Mouse (Mus musculus): ENCODE measurements at regions not wholly inside any gene's neighbourhood (a gene's known extent, or its start where the extent isn't known, plus 50 kb on each side); places are given as distances from the start of the nearest gene placed in this dataset.

DNA sequence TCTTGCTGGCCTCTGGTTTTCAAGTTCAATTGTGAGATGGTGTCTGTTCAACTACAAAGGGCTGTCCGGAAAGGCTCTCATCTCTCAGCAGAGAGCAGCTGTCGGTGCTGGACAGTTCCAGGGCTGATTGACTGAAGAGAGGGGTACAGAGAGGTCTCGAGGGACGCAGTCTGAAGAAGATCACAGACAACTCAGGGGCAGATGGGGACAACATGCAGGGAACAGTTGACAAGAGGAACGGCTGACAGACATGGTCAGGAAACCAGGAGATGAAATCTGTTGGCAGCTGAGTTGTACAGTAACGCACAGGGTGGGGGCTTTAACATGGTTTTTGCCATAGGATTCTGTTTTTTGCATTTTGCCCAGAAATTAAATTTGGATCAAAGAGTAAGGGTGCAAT lies 84.5 kb upstream of the Nectin1 start:
- Histone ChIP-seq H3K4me1 (ENCODE audit: control insufficient read depth, low read depth, low read length) (no peaks in the 10 kb centered on the region), H3K9ac (ENCODE audit: low read depth, low read length) (no peak overlapping the region), H3K27me3 (ENCODE audit: control insufficient read depth, insufficient read depth, low read depth, low read length) (no peaks in the 10 kb centered on the region), H3K4me3 (ENCODE audit: low read depth, low read length) (no peak overlapping the region), H3K4me2 (ENCODE audit: low read depth, low read length) (no peak overlapping the region), H3K9me3 (replicated peaks; ENCODE audit: control insufficient read depth, low read length) (no peaks in the 10 kb centered on the region), H3K27ac (ENCODE audit: low read length) (no peak overlapping the region), H3K36me3 (ENCODE audit: control insufficient read depth, insufficient read depth) (no peaks in the 10 kb centered on the region)
- ATAC-seq (ENCODE audit: low read depth), result no peak
- WGBS (ENCODE audit: insufficient replicate concordance), result 49% methylated on average over 6 of the region's 6 CpGs

DNA sequence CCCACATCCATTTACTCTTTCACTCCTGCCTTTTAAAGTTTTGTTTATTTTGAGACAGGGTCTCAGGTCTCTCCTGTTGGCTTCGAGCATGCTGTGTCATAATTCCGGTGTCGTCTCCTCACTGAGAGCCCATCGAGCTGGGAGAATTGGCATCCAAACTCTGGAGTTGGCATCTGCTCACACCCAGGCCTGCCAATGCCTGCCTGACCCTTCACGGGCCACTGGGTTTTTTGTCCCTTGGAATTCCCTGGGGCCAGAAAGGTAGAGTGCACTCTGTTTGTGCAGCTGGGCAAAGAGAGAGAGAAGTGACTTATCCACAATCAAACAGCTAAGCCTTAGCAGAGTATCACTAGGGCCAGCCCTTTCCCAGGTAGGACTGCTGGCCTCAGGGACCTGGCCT lies 83.6 kb upstream of the Nectin1 start:
- Histone ChIP-seq H3K4me3 (ENCODE audit: low read depth, low read length) (no peak overlapping the region), H3K27me3 (ENCODE audit: control insufficient read depth, insufficient read depth, low read depth, low read length) (no peaks in the 10 kb centered on the region), H3K9ac (ENCODE audit: low read depth, low read length) (no peak overlapping the region), H3K9me3 (replicated peaks; ENCODE audit: control insufficient read depth, low read length) (no peaks in the 10 kb centered on the region), H3K4me2 (ENCODE audit: low read depth, low read length) (no peak overlapping the region), H3K4me1 (ENCODE audit: control insufficient read depth, low read depth, low read length) (no peaks in the 10 kb centered on the region), H3K27ac (ENCODE audit: low read length) (no peak overlapping the region), H3K36me3 (ENCODE audit: control insufficient read depth, insufficient read depth) (no peaks in the 10 kb centered on the region)
- ATAC-seq (ENCODE audit: low read depth), result no peak
- WGBS (ENCODE audit: insufficient replicate concordance), result 58% methylated on average over 5 of the region's 5 CpGs

DNA sequence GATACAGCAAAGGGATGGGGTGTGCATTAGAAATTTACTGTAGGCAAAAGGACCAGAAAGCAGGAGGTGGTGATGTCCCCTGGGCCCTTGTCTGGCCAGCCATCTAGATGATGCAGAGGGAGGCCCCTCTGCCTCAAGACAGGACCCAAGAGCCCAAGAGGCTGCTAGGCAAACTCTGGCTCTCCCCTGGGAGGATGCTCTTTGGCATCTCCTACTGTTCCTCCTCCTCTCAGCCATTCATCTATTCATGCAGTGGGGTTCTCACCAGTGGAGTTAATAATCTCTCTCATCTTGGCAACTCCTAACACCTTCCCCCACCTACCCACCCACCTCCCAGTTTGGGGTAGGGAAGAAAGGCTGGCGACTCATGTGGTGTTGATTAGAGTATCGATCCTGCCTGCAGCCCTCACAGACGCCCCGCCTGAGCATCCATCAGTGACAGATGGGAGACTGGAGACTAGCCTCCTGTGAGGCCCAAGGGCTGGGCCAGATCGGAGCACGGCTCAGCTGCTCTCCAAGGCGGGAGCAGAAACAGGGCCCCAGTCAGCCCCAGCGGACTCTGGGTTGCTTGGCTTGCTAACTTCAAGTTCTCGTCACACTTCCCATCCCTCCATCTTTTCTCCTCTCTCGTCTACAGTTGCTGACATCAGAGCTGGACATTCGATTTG lies 82.8 kb upstream of the Nectin1 start:
- ATAC-seq (ENCODE audit: low read depth), result no peak
- no peaks in the 10 kb centered on the region for H3K4me1 ChIP-seq (ENCODE audit: control insufficient read depth, low read depth, low read length)
- no peaks in the 10 kb centered on the region for H3K36me3 ChIP-seq (ENCODE audit: control insufficient read depth, insufficient read depth)
- no peaks in the 10 kb centered on the region for H3K9me3 ChIP-seq (replicated peaks; ENCODE audit: control insufficient read depth, low read length)
- no peak overlapping the region for H3K27ac ChIP-seq (ENCODE audit: low read length)
- H3K4me3 ChIP-seq (ENCODE audit: low read depth, low read length), result no peak overlapping the region
- no peaks in the 10 kb centered on the region for H3K27me3 ChIP-seq (ENCODE audit: control insufficient read depth, insufficient read depth, low read depth, low read length)
- H3K9ac ChIP-seq (ENCODE audit: low read depth, low read length), result no peak overlapping the region
- WGBS (ENCODE audit: insufficient replicate concordance), result 45% methylated on average over 11 of the region's 11 CpGs
- no peak overlapping the region for H3K4me2 ChIP-seq (ENCODE audit: low read depth, low read length)

DNA sequence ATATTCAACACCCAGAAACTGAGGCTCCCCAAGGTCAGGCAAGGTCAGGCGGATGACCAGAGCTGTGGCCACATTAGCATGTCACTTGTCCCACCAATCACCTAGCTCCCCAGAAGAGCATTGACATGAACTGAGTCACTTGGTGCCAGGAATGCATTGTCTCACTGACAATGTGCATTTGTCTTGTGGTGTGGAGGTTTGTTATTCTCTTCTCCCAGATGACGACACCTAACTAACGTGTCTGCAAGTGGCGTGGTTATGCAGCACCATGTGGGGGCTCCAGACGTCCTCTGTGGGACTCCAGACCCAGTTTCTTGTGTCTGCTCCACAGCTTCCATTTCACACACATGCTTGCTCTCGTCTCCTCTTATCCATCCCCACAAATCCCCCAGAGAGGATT lies 82.1 kb upstream of the Nectin1 start:
- Histone ChIP-seq H3K9ac (ENCODE audit: low read depth, low read length) (no peak overlapping the region), H3K4me2 (ENCODE audit: low read depth, low read length) (no peak overlapping the region), H3K9me3 (replicated peaks; ENCODE audit: control insufficient read depth, low read length) (no peaks in the 10 kb centered on the region), H3K27ac (ENCODE audit: low read length) (no peak overlapping the region), H3K4me3 (ENCODE audit: low read depth, low read length) (no peak overlapping the region), H3K4me1 (ENCODE audit: control insufficient read depth, low read depth, low read length) (no peaks in the 10 kb centered on the region), H3K27me3 (ENCODE audit: control insufficient read depth, insufficient read depth, low read depth, low read length) (no peaks in the 10 kb centered on the region), H3K36me3 (ENCODE audit: control insufficient read depth, insufficient read depth) (no peaks in the 10 kb centered on the region)
- ATAC-seq (ENCODE audit: low read depth), result no peak
- 41% methylated on average over 6 of the region's 6 CpGs for WGBS (ENCODE audit: insufficient replicate concordance)

DNA sequence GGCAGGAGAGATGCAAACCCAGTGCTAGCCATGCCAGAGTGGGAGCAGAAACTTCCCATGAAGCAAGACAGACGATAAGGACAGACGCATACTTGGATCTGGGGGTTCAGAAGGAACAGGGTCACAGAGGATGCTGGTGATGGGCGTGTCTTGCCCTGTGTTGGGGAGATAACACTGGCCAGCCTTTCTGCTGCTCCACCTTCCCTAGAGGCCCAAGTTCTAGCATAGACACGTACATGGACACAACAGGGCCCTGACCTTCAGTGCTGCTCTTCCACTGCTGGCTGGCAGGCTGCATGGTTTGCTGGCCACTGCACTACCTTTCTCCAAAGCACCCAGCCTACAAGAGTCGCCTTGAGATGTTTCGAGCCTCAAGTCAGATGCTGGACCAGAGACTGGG lies 76.4 kb upstream of the Nectin1 start:
- Histone ChIP-seq H3K27me3 (ENCODE audit: control insufficient read depth, insufficient read depth, low read depth, low read length) (no peaks in the 10 kb centered on the region), H3K9ac (ENCODE audit: low read depth, low read length) (no peak overlapping the region), H3K9me3 (replicated peaks; ENCODE audit: control insufficient read depth, low read length) (no peaks in the 10 kb centered on the region), H3K27ac (ENCODE audit: low read length) (no peak overlapping the region), H3K4me2 (ENCODE audit: low read depth, low read length) (peak overlapping the region; percentile 27; the same call in 1 of the 2 replicates), H3K4me3 (ENCODE audit: low read depth, low read length) (no peak overlapping the region), H3K36me3 (ENCODE audit: control insufficient read depth, insufficient read depth) (no peaks in the 10 kb centered on the region), H3K4me1 (ENCODE audit: control insufficient read depth, low read depth, low read length) (no peaks in the 10 kb centered on the region; the same call in 1 of the 2 replicates)
- peak; percentile 86 for ATAC-seq (ENCODE audit: low read depth)
- 40% methylated on average over 6 of the region's 6 CpGs for WGBS (ENCODE audit: insufficient replicate concordance)

DNA sequence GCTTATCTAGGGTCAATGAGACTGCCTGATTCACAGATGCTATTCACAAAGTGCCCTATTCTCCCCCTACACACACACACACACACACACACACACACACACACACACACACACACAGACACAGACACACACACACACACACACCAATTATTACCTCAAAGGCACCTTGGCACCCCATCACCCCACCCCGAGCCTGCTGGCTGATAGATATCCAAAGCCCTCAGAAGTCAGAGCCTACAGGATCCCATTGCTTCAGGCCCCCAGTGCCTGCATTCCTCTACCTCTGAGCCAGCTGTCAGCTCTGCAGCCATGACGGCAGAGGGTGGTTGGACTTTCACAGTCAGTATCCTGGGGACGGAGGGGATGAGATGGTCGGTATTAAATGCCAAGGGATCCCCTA lies 75.8 kb upstream of the Nectin1 start:
- Histone ChIP-seq H3K4me3 (ENCODE audit: low read depth, low read length) (no peak overlapping the region), H3K9ac (ENCODE audit: low read depth, low read length) (no peak overlapping the region), H3K4me2 (ENCODE audit: low read depth, low read length) (no peak overlapping the region), H3K4me1 (ENCODE audit: control insufficient read depth, low read depth, low read length) (no peaks in the 10 kb centered on the region; the same call in 1 of the 2 replicates), H3K36me3 (ENCODE audit: control insufficient read depth, insufficient read depth) (no peaks in the 10 kb centered on the region), H3K27ac (ENCODE audit: low read length) (no peak overlapping the region), H3K27me3 (ENCODE audit: control insufficient read depth, insufficient read depth, low read depth, low read length) (no peaks in the 10 kb centered on the region), H3K9me3 (replicated peaks; ENCODE audit: control insufficient read depth, low read length) (no peaks in the 10 kb centered on the region)
- ATAC-seq (ENCODE audit: low read depth), result no peak
- WGBS (ENCODE audit: insufficient replicate concordance), result 54% methylated on average over 4 of the region's 4 CpGs

DNA sequence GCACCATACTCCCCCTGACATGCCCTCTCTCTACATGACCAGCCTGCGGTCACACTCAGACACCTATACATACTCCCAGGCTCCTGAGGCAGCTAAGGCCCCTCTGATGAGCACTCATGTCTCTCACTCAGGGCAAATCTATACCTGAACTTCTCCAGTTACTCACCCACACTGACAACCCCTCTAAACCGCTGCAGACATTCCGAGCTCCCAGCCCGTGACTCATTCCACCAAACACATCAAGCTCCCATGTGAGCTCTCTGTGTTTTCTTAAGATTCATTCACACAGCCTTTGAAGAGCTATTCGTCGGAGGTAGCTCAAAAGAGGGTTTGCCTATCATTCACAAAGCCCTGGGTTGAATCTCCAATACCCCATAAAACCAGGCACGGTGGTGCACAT lies 75.1 kb upstream of the Nectin1 start:
- H3K9me3 ChIP-seq (replicated peaks; ENCODE audit: control insufficient read depth, low read length), result no peaks in the 10 kb centered on the region
- no peak overlapping the region for H3K4me2 ChIP-seq (ENCODE audit: low read depth, low read length)
- H3K4me1 ChIP-seq (ENCODE audit: control insufficient read depth, low read depth, low read length), result no peaks in the 10 kb centered on the region; the same call in 1 of the 2 replicates
- H3K4me3 ChIP-seq (ENCODE audit: low read depth, low read length), result no peak overlapping the region
- H3K9ac ChIP-seq (ENCODE audit: low read depth, low read length), result no peak overlapping the region
- 67% methylated on average over 7 of the region's 7 CpGs for WGBS (ENCODE audit: insufficient replicate concordance)
- H3K27ac ChIP-seq (ENCODE audit: low read length), result no peak overlapping the region
- H3K36me3 ChIP-seq (ENCODE audit: control insufficient read depth, insufficient read depth), result no peaks in the 10 kb centered on the region
- no peaks in the 10 kb centered on the region for H3K27me3 ChIP-seq (ENCODE audit: control insufficient read depth, insufficient read depth, low read depth, low read length)
- ATAC-seq (ENCODE audit: low read depth), result no peak

DNA sequence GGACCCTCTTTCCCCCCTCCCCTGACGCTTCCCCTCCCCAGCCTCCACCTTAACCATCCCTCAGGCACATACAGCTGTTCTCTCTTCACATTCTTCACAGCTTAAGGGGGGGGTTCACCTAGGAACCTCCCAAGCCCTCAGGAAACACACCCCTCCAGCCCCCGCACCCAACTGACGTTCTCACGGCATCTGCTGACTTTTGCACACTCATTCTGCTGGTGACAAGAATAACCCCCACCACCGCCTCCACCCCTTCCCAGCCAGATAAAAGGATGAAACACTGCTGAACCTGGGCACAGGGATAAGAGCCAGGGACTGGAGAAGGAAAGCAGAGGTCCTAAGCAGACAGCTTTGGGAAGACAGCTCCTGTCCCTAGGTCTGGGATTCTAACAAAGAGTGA lies 73.2 kb upstream of the Nectin1 start:
- no peak overlapping the region for H3K4me2 ChIP-seq (ENCODE audit: low read depth, low read length)
- H3K9me3 ChIP-seq (replicated peaks; ENCODE audit: control insufficient read depth, low read length), result no peaks in the 10 kb centered on the region
- H3K27me3 ChIP-seq (ENCODE audit: control insufficient read depth, insufficient read depth, low read depth, low read length), result no peaks in the 10 kb centered on the region
- no peaks in the 10 kb centered on the region for H3K36me3 ChIP-seq (ENCODE audit: control insufficient read depth, insufficient read depth)
- H3K27ac ChIP-seq (ENCODE audit: low read length), result no peak overlapping the region
- whole genome bisulfite sequencing (ENCODE audit: insufficient replicate concordance), result 37% methylated on average over 5 of the region's 5 CpGs
- no peak for ATAC-seq (ENCODE audit: low read depth)
- H3K9ac ChIP-seq (ENCODE audit: low read depth, low read length), result no peak overlapping the region
- H3K4me1 ChIP-seq (ENCODE audit: control insufficient read depth, low read depth, low read length), result no peaks in the 10 kb centered on the region; the same call in 1 of the 2 replicates
- H3K4me3 ChIP-seq (ENCODE audit: low read depth, low read length), result no peak overlapping the region

DNA sequence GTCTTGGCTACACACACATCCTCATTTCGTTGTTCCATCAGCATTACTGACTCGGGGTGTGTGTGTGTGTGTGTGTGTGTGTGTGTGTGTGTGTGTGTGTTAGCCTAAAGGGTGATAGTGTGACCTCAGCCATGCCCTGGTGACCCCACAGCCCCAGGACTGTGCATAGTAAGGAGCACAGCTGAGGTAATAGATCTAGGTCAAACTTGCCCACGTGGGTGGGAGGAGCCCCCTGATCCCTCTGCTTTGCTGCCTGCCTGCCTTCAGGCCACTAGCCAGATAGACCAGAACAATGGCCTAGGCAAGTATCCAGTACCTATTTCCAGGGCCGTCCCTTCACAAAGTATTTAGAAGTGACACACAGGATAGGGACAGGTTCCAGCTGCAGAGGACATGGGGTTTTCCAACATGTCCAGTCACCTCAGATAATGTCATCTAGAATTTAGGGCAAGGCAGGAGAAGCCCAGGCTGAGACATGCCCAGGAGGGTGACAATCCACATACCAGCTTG lies 70.6 kb upstream of the Nectin1 start:
- Histone ChIP-seq H3K4me2 (ENCODE audit: low read depth, low read length) (no peak overlapping the region), H3K27me3 (ENCODE audit: control insufficient read depth, insufficient read depth, low read depth, low read length) (no peaks in the 10 kb centered on the region), H3K36me3 (ENCODE audit: control insufficient read depth, insufficient read depth) (no peaks in the 10 kb centered on the region), H3K4me1 (ENCODE audit: control insufficient read depth, low read depth, low read length) (no peaks in the 10 kb centered on the region; the same call in 1 of the 2 replicates), H3K9me3 (replicated peaks; ENCODE audit: control insufficient read depth, low read length) (no peaks in the 10 kb centered on the region), H3K27ac (ENCODE audit: low read length) (no peak overlapping the region), H3K4me3 (ENCODE audit: low read depth, low read length) (no peak overlapping the region), H3K9ac (ENCODE audit: low read depth, low read length) (no peak overlapping the region)
- WGBS (ENCODE audit: insufficient replicate concordance), result 21% methylated on average over 4 of the region's 4 CpGs
- ATAC-seq (ENCODE audit: low read depth), result no peak

Measured in liver, embryonic 16.5 days (tissue).